Mouse (Mus musculus) heart, adult 2 months (tissue): ENCODE results near the gene Tubd1.

Experiments
- CTCF ChIP-seq: fragments of 200-600 bp; IDR thresholded peaks from 2 replicates; pipeline ENCODE4 v1.8.1; 2022; ENCODE audit warnings: antibody characterized with exemption, mild to moderate bottlenecking, moderate library complexity
- EP300 ChIP-seq: fragments of 200-500 bp; IDR thresholded peaks from 2 replicates; pipeline ENCODE4 v1.6.1; 2011; ENCODE audit warnings: low read depth, low read length, control low read depth; ENCODE audit not compliant: insufficient read depth
- POLR2A ChIP-seq: fragments of 200-500 bp; IDR thresholded peaks from 2 replicates; pipeline ENCODE4 v1.6.1; 2011; ENCODE audit warnings: mild to moderate bottlenecking, low read depth, low read length, control low read depth; ENCODE audit not compliant: insufficient read depth

DNA sequence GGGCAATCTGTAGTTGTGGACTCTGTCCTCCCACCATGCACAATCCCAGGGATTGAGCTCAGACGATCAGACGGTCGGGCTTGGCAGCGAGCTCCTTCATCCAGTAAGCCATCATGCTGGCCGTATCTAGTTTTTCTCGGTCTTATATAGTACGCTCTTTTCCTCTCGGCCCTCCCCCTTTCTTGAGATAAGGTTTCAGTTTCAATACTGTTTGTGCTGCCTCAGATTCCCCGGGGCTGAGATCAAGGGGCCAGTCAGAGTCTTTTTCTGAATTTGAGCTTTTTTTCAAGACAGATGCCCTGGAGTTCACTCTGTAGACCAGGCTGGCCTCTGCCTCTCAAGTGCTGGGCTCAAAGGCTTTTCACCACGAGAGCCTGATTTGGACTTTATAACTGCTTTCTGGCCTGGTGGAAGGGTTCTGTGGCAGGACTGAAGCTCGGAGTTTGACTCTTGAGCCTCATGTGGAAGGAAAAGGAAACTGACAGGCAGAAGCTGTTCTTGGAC is 36.5 kb downstream of the Tubd1 start:
- TF ChIP-seq POLR2A, result peak; percentile 88
- peak; percentile 45 for TF ChIP-seq CTCF
- peak; percentile 14; the same call in 1 of the 2 replicates for TF ChIP-seq EP300
